Mouse (Mus musculus) lung, postnatal 36 days (tissue): ENCODE measurements around the gene Dcps.
"Not testable (repeated sequence)": the region's sequence is repeated elsewhere in the genome, so short reads cannot be mapped to it uniquely, and the experiment has no call there.

Experiments used
- DNase-seq: peaks from one replicate; pipeline ENCODE4 v3.0.0; 2022; ENCODE audit warnings: mixed read lengths

Gene Dcps

DNA sequence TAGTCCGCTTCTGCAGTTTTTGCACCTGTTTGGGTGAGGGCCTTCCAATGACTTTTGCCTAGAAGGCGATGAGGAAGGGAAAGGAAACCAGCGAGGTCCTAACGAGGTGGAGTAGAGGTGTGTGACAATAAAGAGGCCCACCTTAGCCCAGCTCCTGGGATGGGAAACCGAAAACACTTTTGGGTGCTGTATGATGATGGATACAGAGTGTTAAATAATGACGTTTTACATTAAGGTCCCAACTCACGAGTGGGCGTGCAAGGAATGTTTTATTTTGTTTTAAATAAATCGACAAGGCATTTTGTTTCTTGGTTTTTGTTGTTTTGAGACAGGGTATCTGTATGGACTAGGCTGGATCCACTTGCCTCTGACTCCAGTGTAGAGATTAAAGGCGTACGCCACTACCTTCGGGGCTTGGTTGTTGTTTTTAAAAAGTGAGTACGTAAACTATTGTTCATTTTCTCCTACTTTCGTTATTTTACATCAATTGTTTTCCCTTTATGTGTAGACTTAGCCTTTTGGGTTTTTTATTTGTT lies 331 bp upstream of the Dcps start:
- no peak for DNase-seq

- no peak for DNase-seq
Observed at GRCm38 (mm10) chr9:35173331-35173730, 2.5 kb downstream of the Dcps start.

DNA sequence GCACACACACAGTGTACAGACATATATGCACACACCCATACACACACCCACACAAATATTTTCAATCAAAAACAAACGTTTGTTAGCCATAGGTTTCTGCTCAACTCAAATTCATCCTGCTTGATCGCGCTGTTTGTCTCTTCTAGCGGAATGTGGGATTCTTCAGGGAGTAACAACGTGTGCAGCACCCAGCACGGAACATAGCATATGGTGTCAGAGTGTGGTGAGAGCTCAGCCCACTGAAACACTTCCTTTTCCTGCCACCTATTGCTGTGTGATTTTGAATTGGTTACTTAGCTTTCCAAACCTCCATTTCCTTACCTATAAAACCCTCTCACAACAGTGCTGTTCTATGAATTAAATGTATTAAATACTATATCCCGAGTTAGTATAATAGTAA lies 5.8 kb downstream of the Dcps start:
- no peak for DNase-seq

DNA sequence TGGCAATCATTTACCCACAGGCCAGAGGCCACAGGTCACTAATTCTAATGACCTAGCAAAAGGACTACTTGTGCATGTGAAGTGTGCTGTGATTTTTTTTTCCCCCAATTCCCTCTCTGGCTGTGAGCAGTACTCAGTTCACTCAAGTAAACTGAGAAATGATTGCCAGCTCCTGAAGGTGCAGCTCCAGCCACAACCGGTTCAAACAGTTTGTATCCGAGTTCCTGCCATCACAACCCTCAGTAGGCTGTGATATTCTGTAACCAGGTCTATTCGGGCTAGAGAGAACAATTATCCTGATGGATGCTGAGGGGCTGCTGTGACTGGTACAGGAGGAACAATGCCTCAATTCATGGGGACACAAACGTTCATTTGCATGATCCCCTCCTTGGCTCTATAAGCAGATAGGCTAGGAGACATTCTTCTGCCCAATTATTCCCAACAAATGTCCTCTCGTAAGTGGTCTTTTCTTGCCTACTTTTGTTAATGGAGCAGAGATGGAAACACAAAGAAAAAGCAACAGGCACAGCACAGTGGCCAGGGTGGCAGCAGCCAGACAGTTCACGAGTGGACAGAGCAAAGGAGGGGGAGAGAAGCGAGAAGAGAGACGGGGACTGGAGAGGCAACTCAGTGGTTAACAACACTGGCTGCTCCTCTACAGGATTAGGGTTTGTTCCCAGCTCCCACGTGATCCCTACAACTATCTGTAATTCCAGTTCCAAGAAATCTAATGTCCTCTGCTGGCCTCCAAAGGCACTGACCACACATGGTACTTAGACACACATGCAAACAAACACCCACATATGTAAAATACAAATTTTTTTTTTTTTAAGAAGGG lies 8.8 kb downstream of the Dcps start:
- DNase-seq, result no peak

DNA sequence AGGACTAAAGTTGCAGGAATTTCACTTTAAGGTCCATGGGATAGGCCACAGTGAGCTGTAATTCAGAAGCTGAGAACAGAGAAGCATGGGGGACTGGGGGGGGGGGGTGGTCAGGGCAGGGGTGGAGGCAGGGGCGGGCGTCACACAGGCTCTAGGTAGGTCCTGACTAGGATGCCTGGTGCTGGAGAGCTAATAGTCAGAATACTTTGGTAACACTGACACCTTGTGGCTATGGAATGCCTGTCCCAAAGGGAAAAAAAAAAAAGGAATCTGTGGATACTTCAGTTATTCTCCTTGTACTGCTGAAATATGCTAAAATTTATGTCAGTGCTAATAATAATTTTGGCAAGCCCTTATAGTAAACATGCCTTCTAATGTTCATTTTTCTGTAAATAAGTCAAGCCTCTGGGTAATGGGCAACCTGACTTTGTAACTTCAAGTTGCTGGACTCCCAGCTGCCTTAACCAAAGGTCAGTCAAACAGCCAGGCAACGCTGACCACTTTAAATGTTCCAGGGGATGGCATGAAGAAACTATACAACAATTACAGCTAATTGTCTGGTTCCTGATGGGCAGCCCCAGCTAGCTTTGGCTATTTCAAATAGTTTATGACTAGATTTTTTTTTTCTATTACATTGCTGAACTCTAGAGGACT lies 9.6 kb downstream of the Dcps start:
- DNase-seq, result peak; percentile 70

- no peak for DNase-seq
Observed at GRCm38 (mm10) chr9:35164142-35164874, 11.6 kb downstream of the Dcps start.

DNA sequence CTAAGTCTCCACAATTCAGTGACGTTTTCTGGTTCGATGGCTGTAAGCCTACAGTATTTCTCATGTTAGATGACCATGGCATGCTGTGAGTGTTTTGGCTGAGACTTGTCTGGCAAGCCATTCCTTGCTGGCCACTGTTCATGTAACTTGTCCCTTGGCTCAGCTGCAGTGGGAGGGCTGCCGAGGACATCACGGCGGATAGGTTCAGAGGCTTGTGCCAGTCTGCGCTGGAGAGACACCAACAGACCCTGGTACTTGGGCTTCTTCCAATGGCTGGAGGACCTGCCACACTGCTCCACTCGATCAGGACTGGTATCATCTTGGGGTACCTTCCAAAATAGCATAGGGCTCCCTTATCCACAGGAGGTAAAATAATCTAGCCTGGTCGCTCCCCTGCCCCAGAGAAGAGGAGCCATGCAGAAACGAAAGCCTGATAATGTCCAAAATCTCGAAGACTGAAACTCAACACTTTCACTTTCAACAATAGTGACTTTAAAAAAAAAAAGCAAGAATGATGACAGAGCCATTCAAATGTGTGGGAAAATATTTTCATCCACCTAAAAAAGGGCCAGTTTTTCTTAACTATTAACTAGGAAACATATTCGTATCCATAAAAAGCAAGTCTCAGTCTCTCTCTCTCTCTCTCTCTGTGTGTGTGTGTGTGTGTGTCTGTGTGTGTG lies 12.7 kb downstream of the Dcps start:
- DNase-seq, result peak; percentile 63

GRCm38 (mm10) chr9:35161721-35162120 lies 14.1 kb downstream of the Dcps start:
- DNase-seq, result no peak

DNA sequence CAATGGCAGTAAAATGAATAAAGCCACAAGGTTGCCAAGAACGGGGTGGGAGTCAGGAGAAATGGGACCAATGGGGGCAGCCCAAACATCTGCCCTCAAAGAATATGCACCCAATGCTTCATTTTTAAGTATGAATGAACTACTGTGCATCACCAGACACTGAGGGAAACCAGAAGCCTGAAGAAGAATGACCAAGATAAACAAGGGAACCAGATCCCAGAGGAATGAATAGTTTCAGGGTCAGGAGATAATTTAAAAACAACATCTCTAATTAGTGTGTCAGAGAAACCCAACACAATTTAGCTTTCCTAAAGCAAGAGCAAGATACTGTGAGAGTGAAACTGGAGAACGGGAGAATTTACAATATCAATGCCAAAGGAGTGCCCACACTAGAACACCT lies 15.2 kb downstream of the Dcps start:
- DNase-seq, result no peak

DNA sequence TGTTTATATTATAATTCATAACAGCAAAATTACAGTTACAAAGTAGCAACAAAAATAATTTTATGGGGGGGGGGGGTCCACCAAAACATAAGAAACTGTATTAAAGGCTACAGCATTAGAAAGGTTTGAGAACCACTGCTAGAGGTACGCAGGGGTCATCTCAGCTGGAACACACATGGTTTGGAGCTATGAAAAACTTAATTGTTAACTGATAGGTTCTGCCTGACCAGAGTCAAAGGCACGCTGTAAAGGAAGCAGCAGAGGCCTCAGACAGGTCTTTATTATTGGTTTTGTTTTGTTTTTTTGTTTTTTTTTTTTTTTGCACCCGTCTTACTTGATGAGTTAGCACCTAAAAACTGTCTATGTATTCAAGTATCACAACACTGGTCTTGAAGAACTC lies 17.4 kb downstream of the Dcps start:
- no peak for DNase-seq

GRCm38 (mm10) chr9:35156862-35157261 lies 19.0 kb downstream of the Dcps start:
- no peak for DNase-seq

DNA sequence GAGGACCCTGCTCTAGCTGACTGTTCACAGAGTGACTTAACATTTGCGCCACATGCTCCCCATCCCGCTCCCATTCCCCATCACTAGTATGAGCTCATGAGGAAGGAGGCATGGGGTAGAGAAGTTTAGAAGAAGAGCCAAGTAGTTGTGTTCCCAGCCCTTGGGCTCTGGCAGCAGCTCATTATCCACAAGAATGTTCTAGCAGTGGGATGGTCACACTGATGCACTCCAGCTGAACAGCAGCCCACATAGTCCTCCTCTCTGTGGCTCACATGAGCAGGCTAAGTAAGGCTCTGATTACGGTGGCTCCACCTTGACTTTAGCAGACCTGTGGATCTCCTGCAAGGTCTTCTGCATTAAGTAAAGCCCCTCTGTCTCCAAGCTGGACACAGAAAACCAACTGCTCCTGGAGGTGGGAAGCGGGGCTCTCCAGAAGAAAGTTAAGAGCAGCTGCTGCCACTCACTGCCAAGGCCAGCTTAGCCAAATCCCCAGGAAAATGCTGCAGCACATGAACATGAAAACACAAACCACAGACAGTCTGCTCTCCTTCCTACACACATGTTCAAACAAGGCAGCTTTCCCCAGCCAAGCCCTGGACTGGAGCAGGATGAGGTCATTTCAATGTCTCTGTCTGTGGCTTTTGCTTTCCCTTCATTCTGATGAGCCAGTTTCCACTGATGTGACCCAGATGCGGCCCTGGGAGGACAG lies 19.7 kb downstream of the Dcps start:
- peak; percentile 46 for DNase-seq

GRCm38 (mm10) chr9:35152923-35153322 lies 22.9 kb downstream of the Dcps start:
- no peak for DNase-seq

DNA sequence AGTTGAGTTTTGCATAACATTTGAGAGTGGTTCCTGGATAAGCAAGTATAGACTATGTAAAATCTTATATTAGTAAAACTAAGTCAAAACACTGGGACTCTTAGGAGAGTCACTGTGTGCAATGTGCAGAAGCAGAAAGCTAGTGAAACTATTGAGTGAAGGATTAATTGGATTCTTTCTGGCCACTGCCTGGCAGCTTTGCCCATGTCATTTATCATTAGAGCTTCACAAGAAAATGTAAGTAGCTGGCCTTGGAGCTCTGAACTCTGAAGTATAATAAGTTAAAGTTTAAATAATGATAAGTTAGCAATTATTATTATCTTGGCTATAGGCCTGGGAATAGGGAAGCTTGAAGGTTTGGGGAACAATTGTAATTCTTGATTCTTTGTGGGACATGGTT lies 27.0 kb downstream of the Dcps start:
- not testable (repeated sequence) for DNase-seq

GRCm38 (mm10) chr9:35147261-35147660 lies 28.6 kb downstream of the Dcps start:
- DNase-seq, result not testable (repeated sequence)

DNA sequence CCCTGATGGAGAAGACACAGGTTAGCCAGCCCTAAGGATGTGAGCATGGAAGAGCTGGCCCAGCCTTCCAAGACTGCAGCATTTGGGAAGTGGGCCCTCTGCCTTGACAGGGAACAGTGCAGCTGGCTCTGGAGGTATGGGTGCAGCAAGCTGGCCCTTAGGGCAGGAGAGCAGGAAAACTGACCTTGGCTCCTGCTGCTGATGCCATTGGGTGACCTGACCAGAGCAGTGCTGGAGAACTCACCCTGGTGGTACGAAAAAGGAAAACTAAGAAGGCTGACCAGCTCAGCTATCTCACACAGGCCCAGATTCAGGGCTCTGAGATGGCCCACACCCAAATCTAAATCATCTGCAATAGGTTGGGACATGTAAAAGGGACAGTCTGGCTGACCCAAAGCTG lies 30.0 kb downstream of the Dcps start:
- DNase-seq, result no peak

DNA sequence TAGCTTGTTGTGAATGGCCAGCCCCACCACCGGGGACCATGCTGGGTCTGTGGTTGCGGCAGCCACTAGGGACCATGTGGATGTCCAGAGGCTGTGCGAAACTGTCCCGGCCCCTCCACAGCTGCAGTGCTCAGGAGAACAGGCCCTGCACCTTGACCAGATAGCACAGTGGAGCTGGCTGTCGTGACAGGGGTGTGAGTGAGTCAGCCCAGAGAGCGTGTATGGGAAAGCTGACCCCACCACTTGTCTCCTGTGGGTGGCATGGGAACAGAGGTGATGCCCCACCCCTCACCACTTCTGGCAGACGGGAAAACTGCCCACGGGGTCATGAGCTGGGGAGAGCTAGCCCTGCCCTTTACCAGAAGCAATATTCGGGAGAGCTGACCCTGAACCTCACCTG lies 30.7 kb downstream of the Dcps start:
- DNase-seq, result no peak

- DNase-seq, result no peak
Observed at GRCm38 (mm10) chr9:35142221-35142620, 33.6 kb downstream of the Dcps start.

DNA sequence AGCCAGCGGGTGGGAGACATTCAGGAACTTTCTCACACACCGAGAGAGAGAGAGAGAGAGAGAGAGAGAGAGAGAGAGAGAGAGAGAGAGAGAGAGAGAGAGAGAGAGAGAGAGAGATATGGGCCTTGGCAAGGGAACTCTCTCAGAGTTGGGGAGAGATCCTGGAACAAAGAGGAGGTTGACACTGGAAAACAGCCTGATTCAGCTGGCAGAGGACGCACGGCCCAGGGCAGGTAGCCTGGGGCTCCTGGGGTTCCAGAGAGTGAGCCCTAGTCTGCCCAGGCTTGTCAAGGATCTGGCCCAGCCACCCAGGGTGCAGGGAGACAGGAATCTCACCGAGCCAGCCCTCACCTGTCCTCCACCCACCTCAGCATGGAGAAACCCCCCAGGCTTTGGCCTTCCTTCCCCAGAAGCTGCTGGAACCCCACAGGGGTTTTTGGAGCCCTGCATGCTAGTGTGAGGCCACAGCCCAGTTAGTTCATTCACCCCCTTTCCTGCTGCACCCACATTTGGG lies 36.6 kb downstream of the Dcps start:
- no peak for DNase-seq

DNA sequence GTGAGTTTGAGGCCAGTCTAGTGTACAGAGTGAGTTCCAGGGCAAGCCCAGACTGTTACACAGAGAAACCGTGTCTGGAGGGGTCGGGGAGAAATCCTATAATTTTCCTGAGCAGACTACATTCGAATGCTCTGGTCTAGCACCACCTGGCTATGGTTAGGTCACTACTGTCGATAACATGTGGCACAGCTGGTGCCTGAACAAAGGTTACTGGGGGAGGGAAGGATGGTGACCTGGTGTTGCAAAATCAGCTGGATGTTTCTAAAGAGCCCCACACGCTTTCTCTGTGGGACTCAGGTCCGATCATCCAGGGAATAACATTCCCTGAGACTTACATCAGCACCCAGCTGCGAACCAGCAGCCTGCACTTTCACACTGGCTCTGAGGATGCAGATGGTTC lies 37.8 kb downstream of the Dcps start:
- DNase-seq, result no peak

DNA sequence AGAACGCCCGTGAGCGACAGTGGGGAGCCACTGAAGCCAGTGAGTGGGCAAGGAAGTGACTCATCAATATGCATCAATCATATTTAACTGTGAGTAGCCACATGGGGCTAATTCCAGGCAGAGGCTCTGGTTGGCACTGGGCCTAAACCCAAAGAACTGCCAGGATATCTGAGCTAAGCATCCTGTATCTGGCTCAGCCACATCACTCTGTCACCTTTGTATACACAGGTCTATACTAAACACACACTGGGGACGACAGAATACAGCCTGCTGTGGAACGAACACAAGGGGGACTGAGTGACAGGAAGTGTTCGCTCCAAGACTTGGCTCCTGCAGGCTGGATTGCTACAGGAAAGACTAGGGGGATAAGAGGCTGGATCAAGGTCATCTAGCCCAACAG lies 40.3 kb downstream of the Dcps start:
- no peak for DNase-seq
